In the genomic region with DNA sequence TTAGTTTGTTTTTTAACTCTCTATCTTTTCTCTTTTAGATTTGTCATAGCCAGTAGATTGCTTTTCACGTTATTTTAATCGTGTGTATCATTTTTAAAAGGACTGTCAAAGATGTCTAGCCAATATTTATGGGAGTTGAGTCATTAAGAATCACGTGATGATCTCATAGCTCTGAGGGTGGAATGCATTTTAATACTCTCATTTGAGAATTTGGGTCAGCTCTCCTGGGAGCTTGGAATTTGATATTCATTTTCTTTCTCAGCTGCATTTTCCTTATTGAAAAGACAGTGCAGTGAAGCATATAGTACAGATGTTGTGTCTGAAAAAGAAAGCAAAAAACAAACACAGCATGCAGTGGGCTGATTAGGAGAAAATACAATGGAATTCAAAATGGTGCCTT, we compare ENCODE assay signal across 25 mouse cellular contexts.
DNase-seq lines count a peak whose midpoint lies in the region; ATAC-seq and TF ChIP-seq lines count a peak whose summit lies in the region.
"Had no signal": no experiment of that assay in that cellular context is flagged by ENCODE, and none has a peak within 500 bp of the region (broad histone marks: within the 10 kb centered on the region; RNA-seq: fewer than 3 reads in every experiment).

No protein-coding gene starts in this region.

- no peak overlapping the region for H3K27ac ChIP-seq in embryonic facial prominence, embryonic 14.5 days (replicated peaks; ENCODE audit: low read depth, low read length)
- no peak overlapping the region for H3K27ac ChIP-seq in embryonic facial prominence, embryonic 10.5 days (replicated peaks)
- H3K27ac ChIP-seq in midbrain, embryonic 14.5 days (replicated peaks; ENCODE audit: low read depth, low read length) = 0 out of 2 replicates have a peak overlapping the region, but pooled peaks have one; percentile 37
- H3K27ac ChIP-seq in midbrain, embryonic 16.5 days (ENCODE audit: low read length) = no peak overlapping the region
- no peak overlapping the region for H3K27ac ChIP-seq in liver, postnatal 0 days (ENCODE audit: low read depth)
- H3K27ac ChIP-seq: forebrain, embryonic 13.5 days; limb, embryonic 13.5 days; liver, embryonic 13.5 days; lung, embryonic 15.5 days; stomach, embryonic 15.5 days had no signal

- H3ac ChIP-seq in myocyte (ENCODE audit: control insufficient read depth, insufficient read length) = no peak overlapping the region

- no peaks in the 10 kb centered on the region for H3K4me1 ChIP-seq in embryonic facial prominence, embryonic 14.5 days (ENCODE audit: control insufficient read depth, insufficient read depth, low read length)
- H3K4me1 ChIP-seq in embryonic facial prominence, embryonic 10.5 days = 0 out of 2 replicates have a peak, but pooled peaks cover 3% of the 10 kb centered on the region
- peaks cover 19% of the 10 kb centered on the region for H3K4me1 ChIP-seq in midbrain, embryonic 14.5 days (ENCODE audit: control insufficient read depth, insufficient read depth, low read length)
- H3K4me1 ChIP-seq in midbrain, embryonic 16.5 days (ENCODE audit: control insufficient read depth, insufficient read depth, low read length) = peaks cover 8% of the 10 kb centered on the region
- no peaks in the 10 kb centered on the region for H3K4me1 ChIP-seq in liver, postnatal 0 days (ENCODE audit: insufficient read depth)
- H3K4me1 ChIP-seq: limb, embryonic 13.5 days; liver, embryonic 13.5 days; lung, embryonic 15.5 days; megakaryocyte, embryonic 14.5 days; stomach, embryonic 15.5 days had no signal

- H3K27me3 ChIP-seq in embryonic facial prominence, embryonic 14.5 days (replicated peaks; ENCODE audit: control insufficient read depth, insufficient read depth, low read length) = no peaks in the 10 kb centered on the region
- no peaks in the 10 kb centered on the region for H3K27me3 ChIP-seq in embryonic facial prominence, embryonic 10.5 days (replicated peaks; ENCODE audit: low read depth, poor library complexity, severe bottlenecking)
- H3K27me3 ChIP-seq in midbrain, embryonic 14.5 days (ENCODE audit: control insufficient read depth, insufficient read depth, low read length) = no peaks in the 10 kb centered on the region
- H3K27me3 ChIP-seq in midbrain, embryonic 16.5 days (ENCODE audit: control insufficient read depth, insufficient read depth, low read depth, low read length) = no peaks in the 10 kb centered on the region
- H3K27me3 ChIP-seq in myocyte (ENCODE audit: control insufficient read depth, insufficient read depth, insufficient read length) = no peaks in the 10 kb centered on the region
- no peaks in the 10 kb centered on the region for H3K27me3 ChIP-seq in liver, postnatal 0 days (ENCODE audit: insufficient read depth, low read length)
- H3K27me3 ChIP-seq: forebrain, embryonic 13.5 days; limb, embryonic 13.5 days; liver, embryonic 13.5 days; lung, embryonic 15.5 days; megakaryocyte, embryonic 14.5 days; Patski; stomach, embryonic 15.5 days had no signal

- no peak overlapping the region for H3K4me2 ChIP-seq in embryonic facial prominence, embryonic 14.5 days (ENCODE audit: low read depth, low read length)
- no peak overlapping the region for H3K4me2 ChIP-seq in midbrain, embryonic 14.5 days (ENCODE audit: low read length)
- H3K4me2 ChIP-seq in midbrain, embryonic 16.5 days (ENCODE audit: low read length) = no peak overlapping the region
- H3K4me2 ChIP-seq in myocyte (ENCODE audit: low read depth) = peak overlapping the region; percentile 55
- no peak overlapping the region for H3K4me2 ChIP-seq in liver, postnatal 0 days (ENCODE audit: low read depth, low read length)
- H3K4me2 ChIP-seq: forebrain, embryonic 13.5 days; heart, embryonic 11.5 days; limb, embryonic 13.5 days; liver, embryonic 13.5 days; lung, embryonic 15.5 days; stomach, embryonic 15.5 days had no signal

- DNase-seq in embryonic facial prominence, embryonic 14.5 days (ENCODE audit: low spot score) = peak; percentile 30
- no peak for DNase-seq in embryonic facial prominence, embryonic 10.5 days (ENCODE audit: low spot score)
- DNase-seq in midbrain, embryonic 14.5 days = peak; percentile 28
- DNase-seq in liver, postnatal 0 days = no peak
- no peak for DNase-seq in left cerebral cortex, adult 18-20 months (ENCODE audit: low spot score in 2 of 2)
- DNase-seq: adrenal gland, postnatal 36 days; cerebellum, adult 11 months; cerebellum, postnatal 10 days; kidney, postnatal 4 days; liver, embryonic 13.5 days; lung, postnatal 36 days; right cerebral cortex, adult 18-20 months; thymus, postnatal 25 days had no signal

- TF ChIP-seq CTCF in liver, postnatal 0 days (IDR thresholded peaks at IDR 0.05; ENCODE audit: low read depth) = no peak

- no peak for TF ChIP-seq POLR2A in myocyte (IDR thresholded peaks at IDR 0.05; ENCODE audit: insufficient read length, low read depth)

- H3K4me3 ChIP-seq in embryonic facial prominence, embryonic 14.5 days (ENCODE audit: low read depth, low read length) = no peak overlapping the region
- H3K4me3 ChIP-seq in embryonic facial prominence, embryonic 10.5 days = no peak overlapping the region
- H3K4me3 ChIP-seq in midbrain, embryonic 14.5 days (replicated peaks; ENCODE audit: low read depth, low read length) = no peak overlapping the region
- H3K4me3 ChIP-seq in midbrain, embryonic 16.5 days (ENCODE audit: low read depth, low read length) = no peak overlapping the region
- H3K4me3 ChIP-seq in myocyte = no peak overlapping the region
- no peak overlapping the region for H3K4me3 ChIP-seq in liver, postnatal 0 days (ENCODE audit: low read depth, low read length)
- H3K4me3 ChIP-seq: erythroblast, embryonic 14.5 days; forebrain, embryonic 13.5 days; limb, embryonic 13.5 days; liver, embryonic 13.5 days; lung, embryonic 15.5 days; megakaryocyte, embryonic 14.5 days; stomach, embryonic 15.5 days had no signal

- peaks cover 20% of the 10 kb centered on the region for H3K79me2 ChIP-seq in myocyte (ENCODE audit: control insufficient read depth, insufficient read depth)

- H3K9ac ChIP-seq in embryonic facial prominence, embryonic 14.5 days (ENCODE audit: low read depth, low read length) = no peak overlapping the region
- H3K9ac ChIP-seq in midbrain, embryonic 14.5 days (replicated peaks; ENCODE audit: low read length) = no peak overlapping the region
- H3K9ac ChIP-seq in midbrain, embryonic 16.5 days (ENCODE audit: low read depth, low read length) = no peak overlapping the region
- H3K9ac ChIP-seq in liver, postnatal 0 days (replicated peaks) = no peak overlapping the region
- H3K9ac ChIP-seq: forebrain, embryonic 13.5 days; limb, embryonic 13.5 days; liver, embryonic 13.5 days; lung, embryonic 15.5 days; stomach, embryonic 15.5 days had no signal

- TF ChIP-seq EP300 in liver, postnatal 0 days (IDR thresholded peaks at IDR 0.05; ENCODE audit: low read depth) = no peak

- H3K9me3 ChIP-seq in embryonic facial prominence, embryonic 14.5 days (ENCODE audit: control insufficient read depth, low read length) = no peaks in the 10 kb centered on the region
- no peaks in the 10 kb centered on the region for H3K9me3 ChIP-seq in embryonic facial prominence, embryonic 10.5 days
- no peaks in the 10 kb centered on the region for H3K9me3 ChIP-seq in midbrain, embryonic 14.5 days (ENCODE audit: control insufficient read depth, low read length)
- no peaks in the 10 kb centered on the region for H3K9me3 ChIP-seq in midbrain, embryonic 16.5 days (replicated peaks; ENCODE audit: control insufficient read depth, low read length, poor library complexity, severe bottlenecking)
- H3K9me3 ChIP-seq in liver, postnatal 0 days (ENCODE audit: low read length) = no peaks in the 10 kb centered on the region
- H3K9me3 ChIP-seq: forebrain, embryonic 13.5 days; limb, embryonic 13.5 days; liver, embryonic 13.5 days; lung, embryonic 15.5 days; megakaryocyte, embryonic 14.5 days; stomach, embryonic 15.5 days had no signal

- WGBS in embryonic facial prominence, embryonic 14.5 days = 64% methylated on average over 3 of the region's 3 CpGs
- WGBS in embryonic facial prominence, embryonic 10.5 days = 88% methylated on average over 3 of the region's 3 CpGs
- 59% methylated on average over 3 of the region's 3 CpGs for WGBS in midbrain, embryonic 14.5 days
- WGBS in midbrain, embryonic 16.5 days = 64% methylated on average over 3 of the region's 3 CpGs
- 63% methylated on average over 3 of the region's 3 CpGs for WGBS in liver, postnatal 0 days (ENCODE audit: insufficient replicate concordance)

- no peak for ATAC-seq in embryonic facial prominence, embryonic 14.5 days (ENCODE audit: low read depth)
- ATAC-seq in midbrain, embryonic 14.5 days (ENCODE audit: low FRiP score, low TSS enrichment) = no peak
- no peak for ATAC-seq in midbrain, embryonic 16.5 days
- ATAC-seq in liver, postnatal 0 days = no peak
- ATAC-seq: CD4-positive, CD25-positive, alpha-beta regulatory T cell, adult 4 months; forebrain, embryonic 13.5 days; intestine, postnatal 0 days; Patski had no signal

- H3K36me3 ChIP-seq in embryonic facial prominence, embryonic 14.5 days (ENCODE audit: control insufficient read depth, insufficient read depth, low read length) = no peaks in the 10 kb centered on the region
- H3K36me3 ChIP-seq in embryonic facial prominence, embryonic 10.5 days (replicated peaks) = no peaks in the 10 kb centered on the region
- H3K36me3 ChIP-seq in midbrain, embryonic 14.5 days (ENCODE audit: control insufficient read depth, insufficient read depth, low read length) = no peaks in the 10 kb centered on the region
- no peaks in the 10 kb centered on the region for H3K36me3 ChIP-seq in midbrain, embryonic 16.5 days (ENCODE audit: control insufficient read depth, insufficient read depth, low read length)
- no peaks in the 10 kb centered on the region for H3K36me3 ChIP-seq in myocyte (ENCODE audit: control insufficient read depth, insufficient read depth)
- H3K36me3 ChIP-seq in liver, postnatal 0 days (replicated peaks; ENCODE audit: insufficient read depth, low read length) = no peaks in the 10 kb centered on the region
- H3K36me3 ChIP-seq: limb, embryonic 13.5 days; liver, embryonic 13.5 days; lung, embryonic 15.5 days; stomach, embryonic 15.5 days had no signal

TF ChIP-seq in myocyte, 11 proteins besides CTCF, POLR2A, EP300 and RAD21:
- TF ChIP-seq TCF12 (IDR thresholded peaks at IDR 0.05; ENCODE audit: insufficient read depth, poor library complexity, severe bottlenecking) (no peak), USF1 (IDR thresholded peaks at IDR 0.05; ENCODE audit: low read depth) (peak; percentile 93), REST (IDR thresholded peaks at IDR 0.05; ENCODE audit: insufficient read depth, insufficient read length) (no peak)

Comparison
In these comparisons a context has a peak if more than half of its experiments do, and no peak if none do; other contexts are left out.
1. DNase-seq: peak in embryonic facial prominence, embryonic 14.5 days (single experiment) and midbrain, embryonic 14.5 days (single experiment); none in embryonic facial prominence, embryonic 10.5 days (single experiment), liver, postnatal 0 days (single experiment) and left cerebral cortex, adult 18-20 months (0 of 2).